Mouse (Mus musculus) heart, embryonic 14.5 days (tissue): Measurements from ENCODE around the gene Chfr. TPM values are rescaled to one million over a fixed set of nuclear protein-coding genes. Genes with fewer than 3 reads are reported as not detected.

Source experiments
- ATAC-seq: fragments of 200-750 bp; cut with Nextera tagmentation; 2 replicates; pipeline ENCODE4 v1.8.0; 2017; ENCODE audit warnings: low read depth, moderate TSS enrichment; ENCODE audit not compliant: insufficient number of reproducible peaks, insufficient read depth, low FRiP score
- H3K27ac ChIP-seq, 2 experiments: fragments of 200-500 bp in 1 of 2; fragments of 300-500 bp in 1 of 2; sonication (generic) in 1 of 2; replicated peaks in 1 of 2; 2 replicates each; pipeline ENCODE4 v1.5.1; 2012 to 2014; ENCODE audit warnings: low read depth in 2 of 2, low read length in 2 of 2, control low read depth in 1 of 2, mild to moderate bottlenecking in 1 of 2, mixed read lengths in 1 of 2; ENCODE audit not compliant: control insufficient read depth in 1 of 2, insufficient read depth in 1 of 2
- H3K27me3 ChIP-seq: fragments of 300-500 bp; sonication (generic); 2 replicates; pipeline ENCODE4 v1.6.1; 2014; ENCODE audit warnings: mild to moderate bottlenecking, low read length, control low read depth; ENCODE audit not compliant: control insufficient read depth, insufficient read depth
- H3K36me3 ChIP-seq: fragments of 300-500 bp; sonication (generic); 2 replicates; pipeline ENCODE4 v1.6.1; 2014; ENCODE audit warnings: mild to moderate bottlenecking, control low read depth, low read length, mixed read lengths; ENCODE audit not compliant: control insufficient read depth, insufficient read depth
- H3K4me1 ChIP-seq, 2 experiments: fragments of 200-500 bp in 1 of 2; fragments of 300-500 bp in 1 of 2; sonication (generic) in 1 of 2; 2 replicates each; pipeline ENCODE4 v1.6.1; 2012 to 2014; ENCODE audit warnings: low read length in 2 of 2, control low read depth in 1 of 2, mixed read lengths in 1 of 2; ENCODE audit not compliant: control insufficient read depth in 2 of 2, insufficient read depth in 2 of 2
- H3K4me2 ChIP-seq: fragments of 300-500 bp; sonication (generic); 2 replicates; pipeline ENCODE4 v1.6.1; 2014; ENCODE audit warnings: mild to moderate bottlenecking, low read length
- H3K4me3 ChIP-seq, 2 experiments: fragments of 200-500 bp in 1 of 2; fragments of 300-500 bp in 1 of 2; sonication (generic) in 1 of 2; 2 replicates each; pipeline ENCODE4 v1.5.1; 2012 to 2014; ENCODE audit warnings: low read length in 2 of 2, mild to moderate bottlenecking in 2 of 2, control low read depth in 1 of 2, low read depth in 1 of 2, moderate library complexity in 1 of 2; ENCODE audit not compliant: control insufficient read depth in 1 of 2, insufficient read depth in 1 of 2
- H3K9ac ChIP-seq: fragments of 300-500 bp; sonication (generic); 2 replicates; pipeline ENCODE4 v1.6.1; 2014; ENCODE audit warnings: mild to moderate bottlenecking, low read length
- H3K9me3 ChIP-seq: fragments of 300-500 bp; sonication (generic); 2 replicates; pipeline ENCODE4 v1.6.1; 2016; ENCODE audit warnings: low read length, control low read depth; ENCODE audit not compliant: control insufficient read depth
- WGBS: fragments of 180-500 bp; shearing (Covaris S2); extraction: QIAGEN DNeasy Blood & Tissue Kit; methylation state at CpG from one replicate; pipeline ENCODE4 v1.1.7; 2014; 5-methylcytosine and 5-hydroxymethylcytosine counted together
- polyA plus RNA-seq: library from polyadenylated mRNA; unstranded; fragments of >200 nt; fragmentation: Nextera tagmentation; extraction: Ambion mirVana; gene quantifications from 2 replicates; pipeline ENCODE4 v1.2.1, GENCODE M21; 2014

Gene Chfr
- polyA plus RNA-seq, 1 experiment from 2014 or later: 32.5 TPM

DNA sequence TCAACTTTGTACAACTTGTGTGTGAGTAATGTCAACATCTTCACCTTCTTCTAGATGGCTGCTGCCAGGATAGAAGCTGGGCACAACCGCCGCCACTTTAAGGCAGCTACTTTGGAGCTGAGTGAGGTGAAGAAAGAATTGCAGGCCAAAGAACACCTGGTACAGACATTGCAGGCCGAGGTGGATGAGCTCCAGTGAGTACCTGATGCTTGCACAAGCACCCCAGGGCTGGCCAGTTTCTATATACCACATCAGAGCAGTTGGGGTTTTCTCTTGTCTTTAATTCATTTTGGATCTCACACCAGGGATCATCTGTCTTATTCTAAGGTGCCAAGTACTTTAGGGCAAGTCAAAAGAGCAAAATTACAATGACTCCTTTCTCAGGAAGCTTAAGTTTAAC, 81.1 kb downstream of the Chfr start:
- Histone ChIP-seq H3K4me3 (no peak overlapping the region), H3K4me1 (no peaks in the 10 kb centered on the region), H3K9ac (no peak overlapping the region), H3K27me3 (no peaks in the 10 kb centered on the region), H3K36me3 (peaks cover 99% of the 10 kb centered on the region), H3K27ac (no peak overlapping the region), H3K4me2 (no peak overlapping the region), H3K9me3 (no peaks in the 10 kb centered on the region)
- no peak for ATAC-seq
- 87% methylated on average over 3 of the region's 3 CpGs for WGBS

DNA sequence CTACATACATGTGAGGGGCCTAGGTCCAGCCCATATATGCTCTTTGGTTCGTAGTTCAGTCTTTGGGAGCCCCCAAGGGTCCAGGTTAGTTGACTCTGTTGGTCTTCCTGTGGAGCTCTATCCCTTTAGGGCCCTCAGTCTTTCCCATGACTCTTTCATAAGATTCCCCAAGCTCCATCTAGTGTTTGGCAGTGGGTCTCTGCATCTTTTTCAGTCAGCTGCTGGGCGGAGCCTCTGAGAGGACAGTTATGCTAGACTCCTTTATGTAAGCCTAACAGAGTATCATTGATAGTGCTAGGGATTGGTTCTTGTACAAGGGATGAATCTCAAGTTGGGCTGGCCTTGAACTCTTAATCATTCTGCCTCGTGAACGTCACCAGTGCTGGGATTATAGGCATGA, 84.7 kb downstream of the Chfr start:
- Histone ChIP-seq H3K27me3 (no peaks in the 10 kb centered on the region), H3K4me2 (no peak overlapping the region), H3K9ac (no peak overlapping the region), H3K4me3 (no peak overlapping the region), H3K9me3 (no peaks in the 10 kb centered on the region), H3K36me3 (peaks cover 94% of the 10 kb centered on the region), H3K4me1 (no peaks in the 10 kb centered on the region), H3K27ac (no peak overlapping the region)
- ATAC-seq: no peak
- WGBS: 92% methylated on average over 4 of the region's 4 CpGs

Other genes starting within 250 kb of the Chfr start
- gene Gm15446, start 212.4 kb upstream of the Chfr start, polyA plus RNA-seq: 0.22 and 0.45 TPM in 2 replicates
- gene Zfp932, start 139.3 kb upstream of the Chfr start, polyA plus RNA-seq: 10.6 and 12.1 TPM in 2 replicates
- gene Gm17655, start 63.3 kb upstream of the Chfr start, polyA plus RNA-seq: 1.3 and 3.9 TPM in 2 replicates
- gene Gm35315, start 41.4 kb upstream of the Chfr start, polyA plus RNA-seq: 0.11 and 0.16 TPM in 2 replicates
- 0.23 and 0.30 TPM in 2 replicates for gene Plcxd1, start 35.9 kb upstream of the Chfr start, polyA plus RNA-seq
- 15.9 and 22.0 TPM in 2 replicates for gene Gtpbp6, start 27.6 kb upstream of the Chfr start, polyA plus RNA-seq
- gene Zfp605, start 25.8 kb upstream of the Chfr start, polyA plus RNA-seq: 2.4 and 2.7 TPM in 2 replicates
- gene Golga3, start 40.9 kb downstream of the Chfr start, polyA plus RNA-seq: 18.7 and 19.1 TPM in 2 replicates
- 25.4 and 27.3 TPM in 2 replicates for gene Ankle2, start 95.2 kb downstream of the Chfr start, polyA plus RNA-seq
- gene Pgam5, start 134.1 kb downstream of the Chfr start, polyA plus RNA-seq: 56.3 and 58.3 TPM in 2 replicates
- 14.6 and 19.4 TPM in 2 replicates for gene Pxmp2, start 150.3 kb downstream of the Chfr start, polyA plus RNA-seq
- gene Pole, start 150.5 kb downstream of the Chfr start, polyA plus RNA-seq: 16.1 and 19.6 TPM in 2 replicates
- gene P2rx2, start 207.4 kb downstream of the Chfr start, polyA plus RNA-seq: not detected in 2 replicates
- gene Lrcol1, start 208.9 kb downstream of the Chfr start, polyA plus RNA-seq: not detected in 2 replicates